Mouse (Mus musculus) MEL (cell line): Measurements from ENCODE around the gene Cdx2. TPM values are rescaled to one million over a fixed set of nuclear protein-coding genes. Genes with fewer than 3 reads are reported as not detected.
A peak's percentile ranks its signal among the peaks of the same experiment; 100 is the strongest.

ENCODE experiments used
- DNase-seq: peaks from one replicate; pipeline ENCODE4 v3.0.0; 2011; ENCODE audit warnings: low read depth, low spot score
- H3K27ac ChIP-seq: 2 replicates; pipeline ENCODE4 v1.5.1; 2012; ENCODE audit warnings: low read depth, mild to moderate bottlenecking, control low read depth, low read length, moderate library complexity; ENCODE audit not compliant: control insufficient read depth
- H3K27me3 ChIP-seq, 2 experiments: fragments of 150-350 bp in 1 of 2; sonication (generic) in 1 of 2; 2 replicates each; pipeline ENCODE4 v1.6.1; 2012; ENCODE audit warnings: low read length in 2 of 2, mild to moderate bottlenecking in 2 of 2, improper control_type of control experiment in 1 of 2, moderate library complexity in 1 of 2; ENCODE audit not compliant: insufficient read depth in 2 of 2, control insufficient read depth in 1 of 2
- H3K36me3 ChIP-seq, 2 experiments: 2 replicates each; pipeline ENCODE4 v1.6.1; 2012 to 2014; ENCODE audit warnings: low read length in 2 of 2, improper control_type of control experiment in 1 of 2, inconsistent platforms in 1 of 2, mild to moderate bottlenecking in 1 of 2; ENCODE audit not compliant: insufficient read depth in 2 of 2, control insufficient read depth in 1 of 2
- H3K4me1 ChIP-seq, 2 experiments: fragments of 150-350 bp in 1 of 2; sonication (generic) in 1 of 2; 2 replicates each; pipeline ENCODE4 v1.6.1; 2012; ENCODE audit warnings: low read length in 2 of 2, improper control_type of control experiment in 1 of 2, mild to moderate bottlenecking in 1 of 2; ENCODE audit not compliant: insufficient read depth in 2 of 2, control insufficient read depth in 1 of 2
- H3K4me3 ChIP-seq, 2 experiments: fragments of 150-350 bp in 1 of 2; sonication (generic) in 1 of 2; 2 replicates each; pipeline ENCODE4 v1.5.1; 2012; ENCODE audit warnings: low read depth in 2 of 2, low read length in 2 of 2, mild to moderate bottlenecking in 2 of 2, moderate library complexity in 2 of 2, control low read depth in 1 of 2, improper control_type of control experiment in 1 of 2; ENCODE audit not compliant: control insufficient read depth in 1 of 2, insufficient read depth in 1 of 2
- H3K79me2 ChIP-seq: 2 replicates; pipeline ENCODE4 v1.6.1; 2012; ENCODE audit warnings: mild to moderate bottlenecking, low read length, moderate library complexity; ENCODE audit not compliant: control insufficient read depth, poor library complexity, insufficient read depth
- H3K9ac ChIP-seq: 2 replicates; pipeline ENCODE4 v1.6.1; 2012; ENCODE audit warnings: low read depth, mild to moderate bottlenecking, control low read depth, low read length, moderate library complexity; ENCODE audit not compliant: control insufficient read depth, poor library complexity, severe bottlenecking
- H3K9me3 ChIP-seq: fragments of 150-350 bp; sonication (generic); replicated peaks from 2 replicates; pipeline ENCODE4 v1.6.1; 2012; ENCODE audit warnings: mild to moderate bottlenecking, low read length, improper control_type of control experiment, moderate library complexity; ENCODE audit not compliant: insufficient read depth
- BHLHE40 ChIP-seq: IDR thresholded peaks from 2 replicates; pipeline ENCODE4 v1.6.1; 2012; ENCODE audit warnings: low read depth, mild to moderate bottlenecking, inconsistent platforms, low read length, improper control_type of control experiment, borderline replicate concordance
- CHD1 ChIP-seq: IDR thresholded peaks from 2 replicates; pipeline ENCODE4 v1.6.1; 2012; ENCODE audit warnings: low read depth, mild to moderate bottlenecking, inconsistent platforms, low read length, improper control_type of control experiment
- CTCF ChIP-seq, 3 experiments: IDR thresholded peaks in 2 of 3; conservative IDR thresholded peaks in 1 of 3; 2 replicates each; pipeline ENCODE4 v1.5.1; 2011 to 2012; ENCODE audit warnings: low read length in 3 of 3, low read depth in 2 of 3, mild to moderate bottlenecking in 2 of 3, improper control_type of control experiment in 1 of 3, inconsistent platforms in 1 of 3, mixed read lengths in 1 of 3, moderate library complexity in 1 of 3; ENCODE audit not compliant: control insufficient read depth in 1 of 3, insufficient read depth in 1 of 3, poor library complexity in 1 of 3, severe bottlenecking in 1 of 3
- E2F4 ChIP-seq: IDR thresholded peaks from 2 replicates; pipeline ENCODE4 v1.6.1; 2011; ENCODE audit warnings: low read depth, low read length, improper control_type of control experiment, borderline replicate concordance
- EP300 ChIP-seq, 2 experiments: IDR thresholded peaks; 2 replicates each; pipeline ENCODE4 v1.6.1; 2011; ENCODE audit warnings: improper control_type of control experiment in 2 of 2, low read length in 2 of 2, low read depth in 1 of 2, mild to moderate bottlenecking in 1 of 2
- ETS1 ChIP-seq: IDR thresholded peaks from 2 replicates; pipeline ENCODE4 v1.6.1; 2012; ENCODE audit warnings: low read depth, mild to moderate bottlenecking, inconsistent platforms, low read length, improper control_type of control experiment, moderate library complexity
- GABPA ChIP-seq: IDR thresholded peaks from 2 replicates; pipeline ENCODE4 v1.6.1; 2012; ENCODE audit warnings: low read depth, mild to moderate bottlenecking, inconsistent platforms, low read length, improper control_type of control experiment, moderate library complexity
- MYB ChIP-seq: IDR thresholded peaks from 2 replicates; pipeline ENCODE4 v1.6.1; 2011; ENCODE audit warnings: mild to moderate bottlenecking, low read depth, low read length, improper control_type of control experiment
- POLR2A ChIP-seq, 2 experiments: IDR thresholded peaks; 2 replicates each; pipeline ENCODE4 v1.6.1; 2011 to 2012; ENCODE audit warnings: low read length in 2 of 2, mild to moderate bottlenecking in 2 of 2, control low read depth in 1 of 2, improper control_type of control experiment in 1 of 2, low read depth in 1 of 2, moderate library complexity in 1 of 2; ENCODE audit not compliant: control insufficient read depth in 1 of 2, insufficient read depth in 1 of 2, poor library complexity in 1 of 2
- RAD21 ChIP-seq: IDR thresholded peaks from 2 replicates; pipeline ENCODE4 v1.6.1; 2011; ENCODE audit warnings: mild to moderate bottlenecking, low read depth, low read length, improper control_type of control experiment
- RCOR1 ChIP-seq: IDR thresholded peaks from 2 replicates; pipeline ENCODE4 v1.6.1; 2012; ENCODE audit warnings: low read depth, mild to moderate bottlenecking, inconsistent platforms, low read length, improper control_type of control experiment
- SMC3 ChIP-seq: IDR thresholded peaks from 2 replicates; pipeline ENCODE4 v1.6.1; 2011; ENCODE audit warnings: low read depth, low read length, improper control_type of control experiment
- TCF12 ChIP-seq: IDR thresholded peaks from 2 replicates; pipeline ENCODE4 v1.6.1; 2014; ENCODE audit warnings: low read depth, mild to moderate bottlenecking, inconsistent platforms, low read length, improper control_type of control experiment, moderate library complexity
- ZKSCAN1 ChIP-seq: IDR thresholded peaks from 2 replicates; pipeline ENCODE4 v1.6.1; 2012; ENCODE audit warnings: low read depth, mild to moderate bottlenecking, inconsistent platforms, low read length, improper control_type of control experiment, moderate library complexity
- ZMIZ1 ChIP-seq: IDR thresholded peaks from 2 replicates; pipeline ENCODE4 v1.6.1; 2012; ENCODE audit warnings: low read depth, mild to moderate bottlenecking, inconsistent platforms, low read length, improper control_type of control experiment, moderate library complexity
- ZNF384 ChIP-seq: IDR thresholded peaks from 2 replicates; pipeline ENCODE4 v1.6.1; 2012; ENCODE audit warnings: low read depth, mild to moderate bottlenecking, inconsistent platforms, low read length, improper control_type of control experiment
- polyA plus RNA-seq, 2 experiments: library from polyadenylated mRNA; stranded (reverse) in 1 of 2; unstranded in 1 of 2; fragments of >175 nt in 1 of 2; fragments of >200 nt in 1 of 2; gene quantifications; 2 replicates each; pipeline versions ENCODE4 v1.2.1 to v1.2.4; 2012; ENCODE audit warnings: low replicate concordance in 2 of 2, low read depth in 1 of 2; ENCODE audit not compliant: insufficient read length in 2 of 2, insufficient read depth in 1 of 2, missing spikeins in 1 of 2
- total RNA-seq: library from RNA; depleted of rRNA; stranded (reverse); fragments of 300-350 nt; gene quantifications from 2 replicates; pipeline ENCODE4 v1.2.3, GENCODE M21; 2012

The Cdx2 gene
- total and polyA plus RNA-seq, 3 experiments: not detected

- TF ChIP-seq RCOR1 (no peak), ZKSCAN1 (no peak), SMC3 (peak; percentile 64), ETS1 (no peak), E2F4 (no peak), CTCF (IDR thresholded peaks at IDR 0.05 in 2 of 3, conservative IDR thresholded peaks at IDR 0.05 in 1 of 3; ENCODE audit: control insufficient read depth in 1 of 3, insufficient read depth in 1 of 3, low read depth in 2 of 3, low read length in 3 of 3, poor library complexity in 1 of 3, severe bottlenecking in 1 of 3) (peak; percentile 39 to 68 (median 67); a peak in 5 of 6 replicates), RAD21 (peak; percentile 46)
- 0 out of 4 replicates have a peak, but pooled peaks cover 0 to 2% of the 10 kb centered on the region in 2 experiments for H3K27me3 ChIP-seq
- H3K9ac ChIP-seq: no peak overlapping the region
- no peaks in the 10 kb centered on the region for H3K4me1 ChIP-seq
- H3K27ac ChIP-seq: no peak overlapping the region
- peak; percentile 39 for DNase-seq
- H3K9me3 ChIP-seq: no peaks in the 10 kb centered on the region
- no peak overlapping the region for H3K4me3 ChIP-seq
- no peaks in the 10 kb centered on the region for H3K36me3 ChIP-seq
- no peaks in the 10 kb centered on the region for H3K79me2 ChIP-seq
Measured at GRCm38 (mm10) chr5:147299255-147300000, 7.6 kb downstream of the Cdx2 start.

GRCm38 (mm10) chr5:147297249-147297648, 9.8 kb downstream of the Cdx2 start:
- Histone ChIP-seq H3K79me2 (no peaks in the 10 kb centered on the region; the same call in 1 of the 2 replicates), H3K27me3 (0 out of 4 replicates have a peak, but pooled peaks cover 0 to 2% of the 10 kb centered on the region in 2 experiments), H3K4me3 (no peak overlapping the region), H3K9me3 (no peaks in the 10 kb centered on the region), H3K27ac (no peak overlapping the region), H3K4me1 (no peaks in the 10 kb centered on the region), H3K36me3 (no peaks in the 10 kb centered on the region), H3K9ac (no peak overlapping the region)
- TF ChIP-seq RCOR1 (no peak), ZNF384 (no peak), MYB (no peak), BHLHE40 (no peak), TCF12 (no peak), POLR2A (IDR thresholded peaks at IDR 0.05; ENCODE audit: control insufficient read depth in 1 of 2, insufficient read depth in 1 of 2, low read depth in 1 of 2, low read length in 2 of 2, poor library complexity in 1 of 2) (no peak), CTCF (IDR thresholded peaks at IDR 0.05 in 2 of 3, conservative IDR thresholded peaks at IDR 0.05 in 1 of 3; ENCODE audit: control insufficient read depth in 1 of 3, insufficient read depth in 1 of 3, low read depth in 2 of 3, low read length in 3 of 3, poor library complexity in 1 of 3, severe bottlenecking in 1 of 3) (no peak), EP300 (IDR thresholded peaks at IDR 0.05; ENCODE audit: low read depth in 1 of 2, low read length in 2 of 2) (no peak), CHD1 (no peak), GABPA (no peak), ZMIZ1 (no peak)
- no peak for DNase-seq
